Mouse (Mus musculus) liver, postnatal 0 days (tissue): ENCODE results near the gene Fryl.

Experiments
- CTCF ChIP-seq: sonication (generic); IDR thresholded peaks from 2 replicates; pipeline ENCODE4 v1.5.1; 2016; ENCODE audit warnings: antibody characterized with exemption, low read depth
- EP300 ChIP-seq: IDR thresholded peaks from 2 replicates; pipeline ENCODE4 v1.6.1; 2016; ENCODE audit warnings: antibody characterized with exemption, low read depth, mild to moderate bottlenecking

- TF ChIP-seq CTCF (no peak), EP300 (no peak)
These were observed 22.8 kb upstream of the Fryl start for GRCm38 (mm10) chr5:73279190-73279589.
